Mouse (Mus musculus): ENCODE measurements at regions not wholly inside any gene's neighbourhood (a gene's known extent, or its start where the extent isn't known, plus 50 kb on each side); places are given as distances from the start of the nearest gene placed in this dataset.

GRCm38 (mm10) chr8:90762390-90762789 is 54.8 kb downstream of the Gm19935 start:
- no peak for DNase-seq (ENCODE audit: low spot score)

- no peak for DNase-seq (ENCODE audit: low spot score)
Measured at GRCm38 (mm10) chr8:90761947-90762346, 55.2 kb downstream of the Gm19935 start.

GRCm38 (mm10) chr8:90761446-90761845 is 55.7 kb downstream of the Gm19935 start:
- DNase-seq (ENCODE audit: low spot score) = no peak

- DNase-seq (ENCODE audit: low spot score) = no peak
Measured at GRCm38 (mm10) chr8:90759531-90759930, 57.7 kb downstream of the Gm19935 start.

DNA sequence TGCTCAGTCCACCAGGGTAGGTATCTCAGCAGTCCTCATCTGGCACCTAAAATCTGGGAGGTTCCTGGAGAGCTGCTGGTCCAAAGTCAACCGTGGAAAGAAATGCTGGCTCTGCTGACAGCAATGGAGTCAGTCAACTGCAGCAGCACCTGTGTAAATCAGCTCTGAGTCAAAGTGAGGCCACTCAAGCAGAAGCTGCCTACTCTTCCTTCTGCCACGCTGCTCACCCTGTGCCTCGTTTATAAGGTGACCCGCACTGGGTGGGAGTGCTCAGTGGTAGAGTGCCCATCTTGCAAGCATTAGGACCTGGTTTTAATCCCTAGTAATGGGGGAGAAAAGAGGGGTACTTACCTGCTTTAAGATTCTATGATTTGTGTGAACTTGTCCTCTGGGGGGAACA is 62.2 kb downstream of the Gm19935 start:
- DNase-seq (ENCODE audit: low spot score) = no peak

DNA sequence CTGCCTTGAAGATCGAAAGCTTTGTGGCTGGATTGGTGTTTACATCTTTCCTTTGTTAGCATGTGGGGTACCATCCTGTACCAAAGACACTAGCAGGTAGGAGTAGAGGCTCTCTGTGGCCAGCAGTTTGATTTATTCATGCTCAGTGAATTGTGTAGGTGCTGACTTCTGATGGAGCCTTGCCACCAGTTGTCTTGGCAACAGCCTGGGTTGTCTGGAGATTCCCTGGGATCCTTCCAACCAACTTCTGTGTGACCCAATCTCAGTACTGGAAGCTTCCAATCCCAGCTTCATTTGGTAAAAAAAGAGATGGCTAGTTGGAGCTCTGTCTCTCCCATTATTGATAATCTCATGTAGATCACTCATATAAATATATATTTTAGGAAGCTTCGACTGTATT is 73.6 kb downstream of the Gm19935 start:
- no peak for DNase-seq (ENCODE audit: low spot score)

DNA sequence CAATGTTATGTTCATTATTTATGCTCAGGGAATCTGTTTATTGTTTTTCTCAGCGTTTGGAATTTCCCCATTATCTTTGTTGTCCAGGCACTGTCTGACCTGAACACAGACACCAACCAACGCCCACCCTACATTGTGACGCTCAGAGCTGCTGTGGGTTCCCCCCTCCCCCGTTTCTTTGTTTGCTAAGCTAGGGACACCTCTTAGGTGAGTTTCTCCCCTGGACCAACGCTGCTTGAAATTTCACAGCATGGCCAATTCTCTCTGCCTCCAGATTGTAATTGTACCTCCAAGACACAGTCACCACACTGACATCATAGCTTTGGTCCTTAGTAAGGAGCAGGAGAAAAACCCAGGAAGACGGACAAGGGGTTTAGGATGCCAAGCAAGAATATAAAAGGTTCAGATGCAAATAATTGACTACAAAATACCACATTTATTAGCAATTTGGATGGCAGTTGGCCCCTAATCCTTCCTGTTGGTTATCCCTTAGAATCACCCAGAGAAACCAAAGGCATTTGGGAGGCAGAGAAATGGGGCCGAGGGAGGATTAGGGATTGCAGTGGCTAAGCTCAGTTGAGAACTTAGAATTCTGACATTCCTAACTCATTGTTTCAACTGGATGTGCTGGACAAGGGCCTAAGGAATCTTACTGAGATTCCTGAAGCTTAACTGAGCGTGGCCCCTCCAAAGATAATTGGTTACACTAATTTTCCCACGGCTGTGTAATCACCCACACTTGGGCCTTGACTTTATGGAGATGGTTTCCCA is 76.0 kb downstream of the Gm19935 start:
- DNase-seq (ENCODE audit: low spot score) = no peak

DNA sequence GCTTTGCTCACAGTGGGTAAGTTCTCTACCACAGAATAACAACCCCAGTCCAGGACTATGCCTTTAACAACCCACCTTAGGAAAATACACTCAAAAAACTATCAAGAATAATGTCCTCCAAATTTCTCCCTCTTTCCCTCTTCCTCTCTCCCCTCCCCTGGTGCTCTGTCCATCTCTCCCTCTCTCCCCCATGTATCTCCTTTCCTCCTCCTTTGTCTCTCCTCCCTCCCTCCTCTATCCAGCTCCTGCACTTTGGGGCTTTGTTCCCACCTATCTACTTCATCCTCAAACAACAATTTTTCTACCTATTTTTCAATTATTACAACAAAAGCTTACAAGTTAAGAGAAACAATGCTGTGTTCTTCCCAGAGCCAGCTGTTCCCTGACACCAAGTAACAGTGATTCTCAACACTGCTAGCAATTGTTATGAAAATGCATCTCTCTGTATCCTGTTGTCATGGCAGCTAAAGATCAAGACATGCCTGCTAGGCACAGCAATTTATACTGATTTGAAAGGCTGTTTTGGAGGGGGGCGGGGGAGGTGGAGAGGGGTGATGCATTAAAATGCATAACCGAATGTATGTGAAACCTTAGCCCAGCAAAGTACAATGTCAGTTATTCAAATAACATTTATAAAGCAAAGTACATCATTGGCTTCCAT is 76.8 kb downstream of the Gm19935 start:
- DNase-seq (ENCODE audit: low spot score) = no peak

GRCm38 (mm10) chr8:90728011-90728410 is 89.2 kb downstream of the Gm19935 start:
- DNase-seq (ENCODE audit: low spot score) = no peak

DNA sequence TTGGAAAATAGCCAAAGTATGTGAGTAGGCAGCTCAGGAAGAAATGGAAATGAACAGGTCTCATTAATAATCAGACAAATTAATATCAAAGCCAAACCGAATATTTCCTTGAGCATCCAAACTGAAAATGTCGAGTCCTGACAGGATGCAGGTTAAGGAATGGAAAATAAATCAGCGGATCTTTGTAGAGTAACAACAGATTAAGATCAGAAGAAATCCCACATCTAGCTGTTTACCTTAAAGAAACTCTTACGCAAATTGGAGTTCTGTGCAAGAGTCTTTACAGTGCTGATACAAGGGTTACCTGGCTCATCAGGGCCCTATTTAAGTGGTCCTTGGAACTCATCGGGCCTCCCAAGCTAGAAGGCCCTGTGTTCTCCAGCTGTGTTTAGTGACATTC is 92.0 kb downstream of the Gm19935 start:
- no peak for DNase-seq (ENCODE audit: low spot score)

DNA sequence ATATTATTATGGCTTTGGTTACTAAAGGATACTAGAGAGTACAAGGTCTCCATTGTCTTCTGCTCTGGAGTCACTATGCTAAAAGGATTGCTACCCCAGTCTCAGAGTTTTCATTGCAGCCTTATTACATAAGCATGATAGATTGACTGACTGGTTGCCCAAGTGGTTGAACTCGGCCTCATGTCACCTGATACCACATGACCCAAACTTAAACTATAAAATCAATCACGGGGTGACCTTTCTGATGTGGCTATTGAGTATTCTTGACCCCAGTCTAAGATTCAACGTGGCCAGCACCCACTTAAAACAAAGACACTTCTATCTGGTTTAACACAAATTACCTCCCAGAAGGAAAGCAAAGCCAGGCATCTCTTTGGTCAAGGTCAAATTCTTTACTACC is 100.8 kb downstream of the Gm19935 start:
- DNase-seq (ENCODE audit: low spot score) = no peak

DNA sequence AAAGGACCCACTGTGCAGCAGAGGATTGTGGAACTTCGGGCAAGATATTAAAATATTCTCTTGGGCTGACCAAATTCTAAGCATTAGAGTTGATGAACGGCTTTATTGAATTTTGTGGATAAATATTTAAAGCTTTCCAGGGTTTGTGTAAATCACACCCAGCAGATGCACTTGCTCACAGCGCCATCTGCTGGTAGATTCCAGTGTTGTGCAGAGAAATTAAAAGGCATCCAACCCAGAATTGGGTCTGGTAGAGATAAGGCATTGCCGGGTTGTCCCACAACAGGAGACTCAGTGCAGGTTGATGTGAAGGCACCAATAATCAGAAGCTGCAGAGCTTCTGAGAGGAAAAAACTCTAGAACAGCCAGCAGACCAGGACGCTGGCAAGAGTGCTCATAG is 108.7 kb downstream of the Gm19935 start:
- peak; percentile 53 for DNase-seq (ENCODE audit: low spot score)

GRCm38 (mm10) chr8:90692516-90692915 is 124.7 kb downstream of the Gm19935 start:
- no peak for DNase-seq (ENCODE audit: low spot score)

DNA sequence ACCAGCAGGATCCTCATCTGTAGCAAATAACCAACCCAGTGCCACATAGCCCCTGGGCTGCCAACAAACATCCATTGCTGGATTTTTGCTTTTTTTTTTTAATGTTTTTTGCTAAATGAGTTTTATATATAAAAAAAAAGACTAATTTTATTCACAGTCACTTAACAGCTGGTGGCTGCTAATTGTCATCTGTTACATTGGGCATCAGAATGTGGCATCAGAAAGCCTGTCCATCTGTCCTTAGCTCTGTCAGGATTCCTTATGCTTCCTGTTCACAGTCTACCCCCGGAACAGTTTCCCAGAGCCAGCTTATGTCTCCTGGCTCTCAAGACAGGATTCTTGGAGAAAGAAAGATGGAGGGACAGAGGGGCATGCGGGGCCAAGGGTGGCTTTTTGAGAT is 132.1 kb downstream of the Gm19935 start:
- DNase-seq (ENCODE audit: low spot score) = no peak

- no peak for DNase-seq (ENCODE audit: low spot score)
Measured at GRCm38 (mm10) chr8:90670471-90671057, 146.6 kb downstream of the Gm19935 start.

GRCm38 (mm10) chr8:90669396-90669795 is 147.8 kb downstream of the Gm19935 start:
- DNase-seq (ENCODE audit: low spot score) = no peak

DNA sequence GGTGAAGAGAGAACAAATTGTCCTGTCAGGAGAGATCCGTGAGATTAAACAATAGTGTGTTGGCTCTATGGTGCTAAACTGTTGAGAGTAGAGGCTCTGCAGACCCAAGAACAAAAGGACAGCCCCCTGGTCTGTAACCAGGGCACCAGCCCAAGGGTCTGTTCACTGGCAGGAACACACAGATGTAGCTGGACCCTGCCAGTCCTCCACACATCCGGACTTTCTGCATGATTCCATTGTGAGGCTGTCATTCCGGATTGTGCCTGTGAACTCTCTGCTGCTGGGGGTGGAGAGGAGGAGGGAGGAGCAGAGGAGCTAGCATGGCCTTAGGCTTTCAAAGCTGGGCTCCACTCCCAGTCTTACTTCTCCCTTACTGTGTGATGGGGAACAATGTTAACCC is 158.1 kb downstream of the Gm19935 start:
- no peak for DNase-seq (ENCODE audit: low spot score)

GRCm38 (mm10) chr8:90657641-90658051 is 159.5 kb downstream of the Gm19935 start:
- peak; percentile 16 for DNase-seq (ENCODE audit: low spot score)

GRCm38 (mm10) chr8:90657116-90657515 is 160.1 kb downstream of the Gm19935 start:
- DNase-seq (ENCODE audit: low spot score) = no peak

- DNase-seq (ENCODE audit: low spot score) = no peak
Measured at GRCm38 (mm10) chr8:90656436-90657090, 160.6 kb downstream of the Gm19935 start.

GRCm38 (mm10) chr8:90654786-90655185 is 162.4 kb downstream of the Gm19935 start:
- no peak for DNase-seq (ENCODE audit: low spot score)

DNA sequence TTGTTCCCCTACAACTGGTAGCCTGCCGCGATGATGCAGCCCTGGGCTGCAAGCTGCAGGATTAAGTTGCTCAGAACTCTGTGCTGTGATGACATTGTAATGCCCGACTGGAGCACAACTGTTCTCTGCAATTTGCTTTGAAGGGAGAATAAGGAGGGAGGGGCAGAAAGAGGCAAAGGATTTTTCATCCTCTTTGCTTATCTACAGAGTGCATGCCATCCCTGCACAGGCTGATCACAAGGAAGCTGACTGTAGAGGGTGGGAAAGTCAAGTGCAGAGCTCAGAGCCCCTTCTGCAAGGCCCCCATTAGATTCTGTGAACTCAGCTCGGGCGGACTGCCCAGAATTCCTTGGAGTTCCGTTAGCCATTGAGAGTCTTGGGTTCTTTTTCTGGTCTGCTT is 174.8 kb downstream of the Gm19935 start:
- no peak for DNase-seq (ENCODE audit: low spot score)

DNA sequence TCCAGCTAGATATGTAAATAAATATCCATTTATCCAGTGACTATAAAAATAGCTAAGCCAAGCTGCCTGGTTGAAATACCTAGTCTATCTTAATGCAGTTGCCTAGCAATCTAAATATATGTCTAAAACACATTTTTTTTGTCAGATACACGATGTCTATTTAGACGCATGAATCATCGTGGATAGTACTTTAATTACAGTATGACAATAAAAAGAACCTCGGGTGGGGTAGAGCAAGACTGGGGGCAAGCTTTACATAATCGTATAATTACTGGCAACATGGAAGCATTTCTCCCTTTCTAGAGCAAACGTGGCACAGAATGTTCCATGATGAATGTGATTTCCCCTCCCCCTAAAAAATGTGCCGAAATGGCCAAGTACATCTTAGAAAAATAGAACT is 180.4 kb downstream of the Gm19935 start:
- no peak for DNase-seq (ENCODE audit: low spot score)

All from urinary bladder, postnatal 14 days (tissue).